Mouse (Mus musculus): ENCODE results near the gene Ptprk.

- TF ChIP-seq POLR2A (IDR thresholded peaks at IDR 0.05; ENCODE audit: low read depth, low read length) (no peak), CTCF (IDR thresholded peaks at IDR 0.05; ENCODE audit: borderline replicate concordance, insufficient read depth, low read length) (no peak)
Measured at GRCm38 (mm10) chr10:28159716-28160115, 85.1 kb downstream of the Ptprk start.

Measured in embryonic fibroblast, embryonic 13.5 days (primary cell).